Mouse (Mus musculus) embryonic fibroblast, embryonic 13.5 days (primary cell): ENCODE measurements around the gene Naxd.

ENCODE experiments used
- CTCF ChIP-seq: IDR thresholded peaks from 2 replicates; pipeline ENCODE4 v1.5.1; 2011; ENCODE audit warnings: mild to moderate bottlenecking, control low read depth, low read length, moderate library complexity, borderline replicate concordance; ENCODE audit not compliant: insufficient read depth
- POLR2A ChIP-seq: IDR thresholded peaks from 2 replicates; pipeline ENCODE4 v1.6.1; 2011; ENCODE audit warnings: low read depth, mild to moderate bottlenecking, control low read depth, low read length, moderate library complexity

GRCm38 (mm10) chr8:11530155-11530770, 33.0 kb downstream of the Naxd start:
- TF ChIP-seq POLR2A: no peak
- no peak for TF ChIP-seq CTCF
